Mouse (Mus musculus) C2C12 (cell line): ENCODE measurements at regions not wholly inside any gene's neighbourhood (a gene's known extent, or its start where the extent isn't known, plus 50 kb on each side); places are given as distances from the start of the nearest gene placed in this dataset.

Experiments used
- CTCF ChIP-seq: IDR thresholded peaks from one replicate; pipeline ENCODE4 v1.5.1; 2011; ENCODE audit not compliant: control insufficient read depth, insufficient read depth, insufficient read length
- MYOG ChIP-seq: IDR thresholded peaks from one replicate; pipeline ENCODE4 v1.6.1; 2011; ENCODE audit not compliant: control insufficient read depth, insufficient read length; ENCODE audit errors: extremely low read depth

GRCm38 (mm10) chr14:82148827-82149498 lies 2165.1 kb downstream of the Olfm4 start:
- TF ChIP-seq CTCF: no peak
- no peak for TF ChIP-seq MYOG
